9 mouse cellular contexts compared by ENCODE assay signal in the genomic region with DNA sequence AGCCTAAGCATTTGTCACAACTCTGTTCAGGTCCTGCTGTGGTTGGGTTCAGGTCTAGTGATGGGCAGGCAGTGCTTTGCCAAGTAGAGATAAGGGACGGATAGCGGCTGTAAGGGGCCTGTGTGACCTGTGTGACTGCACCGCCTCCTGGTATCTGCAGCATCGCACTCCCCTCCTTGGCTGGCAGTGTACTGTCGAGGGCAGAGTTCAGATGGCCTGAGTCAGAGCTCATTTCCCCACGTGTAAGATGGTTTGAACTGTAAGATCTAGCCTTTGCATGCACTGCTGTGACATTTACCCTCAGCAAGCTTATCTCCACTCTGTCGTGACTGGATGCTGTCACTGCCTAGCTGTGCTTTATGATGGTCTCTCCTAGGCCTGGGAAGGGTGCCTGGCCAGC. TPM values are rescaled to one million over a fixed set of nuclear protein-coding genes. Genes with fewer than 3 reads are reported as not detected.
DNase-seq lines count a peak whose midpoint lies in the region; ATAC-seq and TF ChIP-seq lines count a peak whose summit lies in the region.
"Had no signal": no experiment of that assay in that cellular context is flagged by ENCODE, and none has a peak within 500 bp of the region (broad histone marks: within the 10 kb centered on the region; RNA-seq: fewer than 3 reads in every experiment).

No protein-coding gene starts in this region.

- TF ChIP-seq RAD21 in MEL (IDR thresholded peaks at IDR 0.05; ENCODE audit: low read depth, low read length): no peak

- no peak for TF ChIP-seq CTCF in MEL (IDR thresholded peaks at IDR 0.05 in 2 of 3, conservative IDR thresholded peaks at IDR 0.05 in 1 of 3; ENCODE audit: control insufficient read depth in 1 of 3, insufficient read depth in 1 of 3, low read depth in 2 of 3, low read length in 3 of 3, poor library complexity in 1 of 3, severe bottlenecking in 1 of 3)
- TF ChIP-seq CTCF in liver, embryonic 14.5 days (IDR thresholded peaks at IDR 0.05; ENCODE audit: low read depth): no peak

- peak overlapping the region; percentile 51; the same call in 1 of the 2 replicates for H3K9ac ChIP-seq in heart, embryonic 14.5 days (ENCODE audit: low read length)
- H3K9ac ChIP-seq in MEL (ENCODE audit: control insufficient read depth, low read depth, low read length, poor library complexity, severe bottlenecking): no peak overlapping the region
- H3K9ac ChIP-seq in liver, embryonic 14.5 days (replicated peaks): no peak overlapping the region

- H3K36me3 ChIP-seq in heart, embryonic 14.5 days (ENCODE audit: control insufficient read depth, insufficient read depth, low read length): 0 out of 2 replicates have a peak, but pooled peaks cover under 1% of the 10 kb centered on the region
- H3K36me3 ChIP-seq in MEL (ENCODE audit: control insufficient read depth in 1 of 2, insufficient read depth in 2 of 2, low read length in 2 of 2): peaks cover 0 to 6% of the 10 kb centered on the region in 2 experiments; a peak in 3 of 4 replicates
- no peaks in the 10 kb centered on the region for H3K36me3 ChIP-seq in liver, embryonic 14.5 days (replicated peaks; ENCODE audit: control insufficient read depth, insufficient read depth, low read depth)

- no peak for DNase-seq in heart, postnatal 14 days
- DNase-seq in MEL (ENCODE audit: low read depth, low spot score): peak; percentile 60
- DNase-seq in liver, embryonic 14.5 days (ENCODE audit: low read depth in 3 of 3, low spot score in 3 of 3): no peak
- DNase-seq in lung, adult 18-20 months: no peak
- no peak for DNase-seq in thymus, postnatal 0 days (ENCODE audit: low spot score)
- no peak for DNase-seq in retina, postnatal 1 day

- peaks cover 44 to 82% of the 10 kb centered on the region in 2 experiments for H3K4me1 ChIP-seq in heart, embryonic 14.5 days (ENCODE audit: control insufficient read depth in 2 of 2, insufficient read depth in 2 of 2, low read length in 2 of 2)
- peaks cover 2 to 17% of the 10 kb centered on the region in 2 experiments; a peak in 3 of 4 replicates for H3K4me1 ChIP-seq in MEL (ENCODE audit: control insufficient read depth in 1 of 2, insufficient read depth in 2 of 2, low read length in 2 of 2)
- peaks cover 12 to 30% of the 10 kb centered on the region in 2 experiments for H3K4me1 ChIP-seq in liver, embryonic 14.5 days (replicated peaks; ENCODE audit: control insufficient read depth in 2 of 2, insufficient read depth in 2 of 2, low read length in 1 of 2)

- H3K9me3 ChIP-seq in heart, embryonic 14.5 days (ENCODE audit: control insufficient read depth, low read length): no peaks in the 10 kb centered on the region
- no peaks in the 10 kb centered on the region for H3K9me3 ChIP-seq in MEL (replicated peaks; ENCODE audit: insufficient read depth, low read length)
- no peaks in the 10 kb centered on the region for H3K9me3 ChIP-seq in liver, embryonic 14.5 days (ENCODE audit: control insufficient read depth, low read length)

- TF ChIP-seq EP300 in MEL (IDR thresholded peaks at IDR 0.05; ENCODE audit: low read depth in 1 of 2, low read length in 2 of 2): peak; percentile 29 to 34; a peak in 3 of 4 replicates
- no peak for TF ChIP-seq EP300 in liver, embryonic 14.5 days (IDR thresholded peaks at IDR 0.05; ENCODE audit: low read depth)

- 3% methylated on average over 7 of the region's 7 CpGs for WGBS in heart, embryonic 14.5 days
- 1% methylated on average over 7 of the region's 7 CpGs for WGBS in liver, embryonic 14.5 days (ENCODE audit: insufficient replicate concordance)

- no peak overlapping the region for H3K4me2 ChIP-seq in heart, embryonic 14.5 days (ENCODE audit: low read length)
- no peak overlapping the region; the same call in 1 of the 2 replicates for H3K4me2 ChIP-seq in liver, embryonic 14.5 days (ENCODE audit: low read depth)

- H3K27ac ChIP-seq in heart, embryonic 14.5 days (replicated peaks in 1 of 2; ENCODE audit: control insufficient read depth in 1 of 2, insufficient read depth in 1 of 2, low read depth in 2 of 2, low read length in 2 of 2): peak overlapping the region; percentile 36 to 82; a peak in 3 of 4 replicates
- no peak overlapping the region for H3K27ac ChIP-seq in MEL (ENCODE audit: control insufficient read depth, low read depth, low read length)
- no peak overlapping the region for H3K27ac ChIP-seq in liver, embryonic 14.5 days

- H3K27me3 ChIP-seq in heart, embryonic 14.5 days (ENCODE audit: control insufficient read depth, insufficient read depth, low read length): no peaks in the 10 kb centered on the region
- H3K27me3 ChIP-seq in MEL (ENCODE audit: control insufficient read depth in 1 of 2, insufficient read depth in 2 of 2, low read length in 2 of 2): no peaks in the 10 kb centered on the region
- no peaks in the 10 kb centered on the region for H3K27me3 ChIP-seq in liver, embryonic 14.5 days (ENCODE audit: control insufficient read depth, insufficient read depth, low read length)

- no peak for ATAC-seq in heart, embryonic 14.5 days (ENCODE audit: insufficient number of reproducible peaks, insufficient read depth, low FRiP score, low read depth)
- peak; percentile 65 for ATAC-seq in common myeloid progenitor, adult 5-6 weeks (replicated peaks; ENCODE audit: low read depth, poor library complexity, severe bottlenecking)
- ATAC-seq in liver, embryonic 14.5 days (ENCODE audit: insufficient read depth): peak; percentile 83

- intact Hi-C loops in heart, postnatal 14 days (cut with DNase I): loop anchor here (2.0 to 10.0 kb wide), 2 partner anchors 15 to 151 kb away; no protein-coding TSS in a partner anchor

- H3K4me3 ChIP-seq in heart, embryonic 14.5 days (ENCODE audit: control insufficient read depth in 1 of 2, insufficient read depth in 1 of 2, low read depth in 1 of 2, low read length in 2 of 2): no peak overlapping the region
- no peak overlapping the region for H3K4me3 ChIP-seq in MEL (ENCODE audit: control insufficient read depth in 1 of 2, insufficient read depth in 1 of 2, low read depth in 2 of 2, low read length in 2 of 2)
- H3K4me3 ChIP-seq in liver, embryonic 14.5 days (ENCODE audit: insufficient read depth in 1 of 2, low read depth in 2 of 2, low read length in 2 of 2): no peak overlapping the region
- H3K4me3 ChIP-seq: erythroblast, embryonic 14.5 days had no signal

- no peak for TF ChIP-seq POLR2A in MEL (IDR thresholded peaks at IDR 0.05; ENCODE audit: control insufficient read depth in 1 of 2, insufficient read depth in 1 of 2, low read depth in 1 of 2, low read length in 2 of 2, poor library complexity in 1 of 2)

- H3K79me2 ChIP-seq in MEL (ENCODE audit: control insufficient read depth, insufficient read depth, low read length, poor library complexity): peaks cover 17% of the 10 kb centered on the region

TF ChIP-seq in MEL, 35 proteins besides CTCF, POLR2A, EP300 and RAD21:
- TF ChIP-seq SMC3 (IDR thresholded peaks at IDR 0.05; ENCODE audit: low read depth, low read length) (no peak), CHD1 (IDR thresholded peaks at IDR 0.05; ENCODE audit: low read depth, low read length) (no peak), POLR2AphosphoS5 (IDR thresholded peaks at IDR 0.05; ENCODE audit: borderline replicate concordance, low read depth, low read length) (no peak), GATA1 (IDR thresholded peaks at IDR 0.05; ENCODE audit: low read depth, low read length) (peak; percentile 60), MYB (IDR thresholded peaks at IDR 0.05; ENCODE audit: low read depth, low read length) (no peak), TBP (IDR thresholded peaks at IDR 0.05; ENCODE audit: low read depth, low read length) (0 out of 2 replicates have a peak, but pooled peaks have one; percentile 38), MAZ (IDR thresholded peaks at IDR 0.05; ENCODE audit: low read depth, low read length) (no peak), HCFC1 (IDR thresholded peaks at IDR 0.05; ENCODE audit: low read depth, low read length) (no peak), JUND (IDR thresholded peaks at IDR 0.05; ENCODE audit: low read depth, low read length) (no peak), ZKSCAN1 (IDR thresholded peaks at IDR 0.05; ENCODE audit: low read depth, low read length) (no peak), MAX (IDR thresholded peaks at IDR 0.05; ENCODE audit: low read length) (peak; percentile 59), MXI1 (IDR thresholded peaks at IDR 0.05; ENCODE audit: low read depth, low read length) (peak; percentile 34; the same call in 1 of the 2 replicates), MEF2A (IDR thresholded peaks at IDR 0.05; ENCODE audit: extremely low read depth, insufficient replicate concordance, low read depth, low read length, poor library complexity, severe bottlenecking) (no peak), POLR2AphosphoS2 (IDR thresholded peaks at IDR 0.05; ENCODE audit: low read length) (no peak), MAFK (IDR thresholded peaks at IDR 0.05; ENCODE audit: borderline replicate concordance, low read depth, low read length) (no peak), ETS1 (IDR thresholded peaks at IDR 0.05; ENCODE audit: low read depth, low read length) (no peak)
TF ChIP-seq in MEL: peak in this region for 4.

RNA-seq across cellular contexts. Expression of a gene that starts 48.4 kb away (rescaled TPM):
- polyA plus RNA-seq in heart, embryonic 14.5 days (2014; fragmentation: Nextera tagmentation; extraction: Ambion mirVana): 67.5 and 72.1 TPM in 2 replicates
- total RNA-seq in heart, postnatal 14 days (2021): 100 to 1,000 TPM; 139 to 157 TPM
- 18.7 and 21.0 TPM in 2 replicates for total RNA-seq in MEL (2012; rRNA removed)
- 10 to 100 TPM in 1 of 2 experiments, not detected in 1; 36.8 TPM for polyA plus RNA-seq in MEL (2012; ENCODE audit: insufficient read depth in 1 of 2, insufficient read length in 2 of 2, low read depth in 1 of 2, low replicate concordance in 2 of 2, missing spikeins in 1 of 2)
- total RNA-seq in common myeloid progenitor, adult 5-6 weeks (2017): 20.5 and 20.6 TPM in 2 replicates
- 6.4 and 6.5 TPM in 2 replicates for polyA plus RNA-seq in liver, embryonic 14.5 days (2012; rRNA removed)
- polyA plus RNA-seq in liver, embryonic 14.5 days (2014; fragmentation: Nextera tagmentation; extraction: Ambion mirVana): 7.0 and 8.0 TPM in 2 replicates
- polyA plus RNA-seq in thymus, postnatal 0 days (2015; fragmentation: Nextera tagmentation; extraction: Ambion mirVana): 16.5 and 16.6 TPM in 2 replicates

Comparison
In these comparisons a context has a peak if more than half of its experiments do, and no peak if none do; other contexts are left out.
1. H3K27ac ChIP-seq: peak in heart, embryonic 14.5 days (2 of 2); none in MEL (single experiment) and liver, embryonic 14.5 days (single experiment).